Mouse (Mus musculus) lung, embryonic 14.5 days (tissue): ENCODE measurements at regions not wholly inside any gene's neighbourhood (a gene's known extent, or its start where the extent isn't known, plus 50 kb on each side); places are given as distances from the start of the nearest gene placed in this dataset.
A peak's percentile ranks its signal among the peaks of the same experiment; 100 is the strongest.

Experiments
- ATAC-seq: fragments of 200-750 bp; cut with Nextera tagmentation; 2 replicates; pipeline ENCODE4 v1.8.0; 2017; ENCODE audit warnings: mild to moderate bottlenecking, moderate TSS enrichment, moderate library complexity; ENCODE audit not compliant: insufficient read depth
- DNase-seq: peaks from one replicate; pipeline ENCODE4 v3.0.0-alpha.2; 2015
- H3K27ac ChIP-seq: fragments of 300-500 bp; sonication (generic); 2 replicates; pipeline ENCODE4 v1.5.1; 2014; ENCODE audit warnings: low read depth, mild to moderate bottlenecking, moderate library complexity
- H3K27me3 ChIP-seq: fragments of 300-500 bp; sonication (generic); 2 replicates; pipeline ENCODE4 v1.6.1; 2014; ENCODE audit warnings: low read length, control low read depth; ENCODE audit not compliant: insufficient read depth
- H3K36me3 ChIP-seq: fragments of 300-500 bp; sonication (generic); 2 replicates; pipeline ENCODE4 v1.6.1; 2014; ENCODE audit warnings: control low read depth; ENCODE audit not compliant: insufficient read depth
- H3K4me1 ChIP-seq: fragments of 300-500 bp; sonication (generic); 2 replicates; pipeline ENCODE4 v1.6.1; 2014; ENCODE audit warnings: antibody characterized with exemption, control low read depth; ENCODE audit not compliant: insufficient read depth
- H3K4me2 ChIP-seq: fragments of 300-500 bp; sonication (generic); 2 replicates; pipeline ENCODE4 v1.6.1; 2014; ENCODE audit warnings: mild to moderate bottlenecking
- H3K4me3 ChIP-seq: fragments of 300-500 bp; sonication (generic); 2 replicates; pipeline ENCODE4 v1.5.1; 2014; ENCODE audit warnings: low read depth, low read length
- H3K9ac ChIP-seq: fragments of 300-500 bp; sonication (generic); 2 replicates; pipeline ENCODE4 v1.6.1; 2014
- H3K9me3 ChIP-seq: fragments of 300-500 bp; sonication (generic); 2 replicates; pipeline ENCODE4 v1.6.1; 2016; ENCODE audit warnings: low read depth, low read length, control low read depth
- CTCF ChIP-seq: IDR thresholded peaks from 2 replicates; pipeline ENCODE4 v1.5.1; 2016; ENCODE audit warnings: antibody characterized with exemption, low read depth
- WGBS: fragments of 180-500 bp; shearing (Covaris S2); extraction: QIAGEN DNeasy Blood & Tissue Kit; methylation state at CpG from one replicate; pipeline ENCODE4 v1.1.7; 2014; 5-methylcytosine and 5-hydroxymethylcytosine counted together

- Histone ChIP-seq H3K27ac (no peak overlapping the region), H3K9ac (no peak overlapping the region), H3K27me3 (no peaks in the 10 kb centered on the region), H3K9me3 (no peaks in the 10 kb centered on the region), H3K36me3 (no peaks in the 10 kb centered on the region), H3K4me3 (no peak overlapping the region), H3K4me2 (no peak overlapping the region), H3K4me1 (no peaks in the 10 kb centered on the region)
- DNase-seq (no peak), ATAC-seq (no peak)
- WGBS, result 62% methylated on average over 10 of the region's 10 CpGs
- TF ChIP-seq CTCF, result no peak
Measured at GRCm38 (mm10) chr6:51728816-51729562, 205.3 kb downstream of the Snx10 start.

- DNase-seq, result no peak
- H3K27me3 ChIP-seq, result no peaks in the 10 kb centered on the region
- no peaks in the 10 kb centered on the region for H3K9me3 ChIP-seq
- no peak overlapping the region for H3K4me2 ChIP-seq
- H3K4me1 ChIP-seq, result no peaks in the 10 kb centered on the region
- H3K36me3 ChIP-seq, result no peaks in the 10 kb centered on the region
- ATAC-seq, result no peak
- WGBS, result 57% methylated on average over 17 of the region's 17 CpGs
- no peak overlapping the region for H3K27ac ChIP-seq
- no peak overlapping the region for H3K9ac ChIP-seq
- no peak overlapping the region for H3K4me3 ChIP-seq
- no peak for TF ChIP-seq CTCF
Measured at GRCm38 (mm10) chr6:51730564-51731351, 207.1 kb downstream of the Snx10 start.

- Histone ChIP-seq H3K4me2 (no peak overlapping the region), H3K4me3 (no peak overlapping the region), H3K9me3 (no peaks in the 10 kb centered on the region), H3K9ac (no peak overlapping the region), H3K27me3 (no peaks in the 10 kb centered on the region), H3K27ac (no peak overlapping the region), H3K4me1 (no peaks in the 10 kb centered on the region), H3K36me3 (no peaks in the 10 kb centered on the region)
- WGBS, result 68% methylated on average over 11 of the region's 11 CpGs
- TF ChIP-seq CTCF, result no peak
- DNase-seq, result no peak
- ATAC-seq, result no peak
Measured at GRCm38 (mm10) chr6:51732298-51732895, 208.7 kb downstream of the Snx10 start.

GRCm38 (mm10) chr6:51736051-51736450, 212.3 kb downstream of the Snx10 start:
- ATAC-seq (no peak), DNase-seq (no peak)
- Histone ChIP-seq H3K27me3 (no peaks in the 10 kb centered on the region), H3K27ac (no peak overlapping the region), H3K4me2 (no peak overlapping the region), H3K9me3 (no peaks in the 10 kb centered on the region), H3K36me3 (no peaks in the 10 kb centered on the region), H3K9ac (no peak overlapping the region), H3K4me3 (no peak overlapping the region), H3K4me1 (no peaks in the 10 kb centered on the region)
- WGBS, result 55% methylated on average over 5 of the region's 5 CpGs
- no peak for TF ChIP-seq CTCF

GRCm38 (mm10) chr6:51743105-51743660, 219.5 kb downstream of the Snx10 start:
- Histone ChIP-seq H3K27ac (no peak overlapping the region), H3K9me3 (no peaks in the 10 kb centered on the region), H3K4me3 (no peak overlapping the region), H3K4me2 (peak overlapping the region; percentile 45), H3K27me3 (no peaks in the 10 kb centered on the region), H3K4me1 (no peaks in the 10 kb centered on the region; the same call in 1 of the 2 replicates), H3K9ac (no peak overlapping the region), H3K36me3 (no peaks in the 10 kb centered on the region)
- DNase-seq (peak; percentile 36), ATAC-seq (no peak)
- no peak for TF ChIP-seq CTCF
- WGBS, result 32% methylated on average over 15 of the region's 15 CpGs

- 72% methylated on average over 2 of the region's 2 CpGs for WGBS
- Histone ChIP-seq H3K4me1 (no peaks in the 10 kb centered on the region; the same call in 1 of the 2 replicates), H3K4me2 (no peak overlapping the region), H3K4me3 (no peak overlapping the region), H3K27me3 (no peaks in the 10 kb centered on the region), H3K9me3 (no peaks in the 10 kb centered on the region), H3K9ac (no peak overlapping the region), H3K36me3 (no peaks in the 10 kb centered on the region), H3K27ac (no peak overlapping the region)
- no peak for ATAC-seq
- no peak for TF ChIP-seq CTCF
- no peak for DNase-seq
Measured at GRCm38 (mm10) chr6:51744607-51745006, 220.9 kb downstream of the Snx10 start.

GRCm38 (mm10) chr6:51754239-51754681, 230.6 kb downstream of the Snx10 start:
- DNase-seq, result no peak
- Histone ChIP-seq H3K4me3 (no peak overlapping the region), H3K4me2 (no peak overlapping the region), H3K36me3 (no peaks in the 10 kb centered on the region), H3K9me3 (no peaks in the 10 kb centered on the region), H3K9ac (no peak overlapping the region), H3K4me1 (no peaks in the 10 kb centered on the region), H3K27me3 (no peaks in the 10 kb centered on the region), H3K27ac (no peak overlapping the region)
- no peak for TF ChIP-seq CTCF
- no peak for ATAC-seq
- WGBS, result 59% methylated on average over 8 of the region's 8 CpGs
